Mouse (Mus musculus): ENCODE measurements at regions not wholly inside any gene's neighbourhood (a gene's known extent, or its start where the extent isn't known, plus 50 kb on each side); places are given as distances from the start of the nearest gene placed in this dataset.
A peak's percentile ranks its signal among the peaks of the same experiment; 100 is the strongest.

DNA sequence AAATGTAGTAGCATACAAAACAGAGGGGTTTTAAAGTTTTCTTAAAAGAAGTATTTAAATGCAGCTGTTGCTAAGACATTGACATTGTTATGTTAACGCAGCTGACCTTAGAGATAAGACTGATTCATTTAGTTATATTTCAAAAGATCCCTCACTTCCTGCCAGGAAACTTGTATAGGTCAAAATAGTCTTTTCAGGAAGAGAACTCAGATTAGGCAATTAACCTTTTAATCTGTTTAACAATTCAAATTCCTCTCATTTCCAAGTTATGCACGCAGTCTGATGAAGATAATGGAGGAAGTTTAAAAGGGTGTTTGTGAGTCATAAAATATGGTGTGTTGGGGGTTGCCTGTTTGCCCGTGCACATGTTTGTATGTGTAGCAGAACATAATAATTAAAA lies 448.5 kb downstream of the Tmtc2 start:
- Histone ChIP-seq H3K9me3 (ENCODE audit: low read length) (no peaks in the 10 kb centered on the region), H3K4me2 (replicated peaks; ENCODE audit: low read depth, low read length) (no peak overlapping the region), H3K4me1 (ENCODE audit: insufficient read depth, low read length) (peaks cover 5% of the 10 kb centered on the region; the same call in 1 of the 2 replicates), H3K36me3 (ENCODE audit: insufficient read depth, low read length) (no peaks in the 10 kb centered on the region), H3K27ac (ENCODE audit: low read length) (no peak overlapping the region), H3K9ac (replicated peaks; ENCODE audit: low read length) (no peak overlapping the region), H3K4me3 (ENCODE audit: low read length) (no peak overlapping the region), H3K27me3 (ENCODE audit: insufficient read depth, low read length) (no peaks in the 10 kb centered on the region)
- 41% methylated on average over 3 of the region's 3 CpGs for WGBS
- no peak for ATAC-seq (ENCODE audit: low FRiP score, low TSS enrichment)

DNA sequence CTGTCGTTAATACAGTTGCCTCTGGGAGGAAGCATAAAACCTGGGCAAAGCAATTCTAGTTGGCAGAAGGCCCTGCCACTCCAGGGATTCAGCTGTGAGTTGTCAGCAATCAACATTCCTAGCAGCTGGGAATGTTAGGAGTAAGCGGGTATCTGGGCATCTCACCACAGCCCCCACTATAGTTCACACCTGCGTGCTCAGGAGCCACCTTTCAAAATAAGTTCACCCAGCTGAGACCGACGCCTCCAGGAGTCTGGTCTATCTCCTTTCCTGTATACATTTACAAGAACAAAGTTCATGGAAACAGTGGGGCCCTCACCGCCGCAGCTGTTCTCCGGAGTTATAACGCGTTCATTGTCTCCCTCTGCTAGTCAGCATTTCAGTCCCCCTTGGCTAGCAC lies 454.0 kb downstream of the Tmtc2 start:
- Histone ChIP-seq H3K9ac (replicated peaks; ENCODE audit: low read length) (no peak overlapping the region), H3K4me1 (ENCODE audit: insufficient read depth, low read length) (peaks cover 13% of the 10 kb centered on the region), H3K9me3 (ENCODE audit: low read length) (no peaks in the 10 kb centered on the region), H3K4me2 (replicated peaks; ENCODE audit: low read depth, low read length) (0 out of 2 replicates have a peak overlapping the region, but pooled peaks have one; percentile 5), H3K4me3 (ENCODE audit: low read length) (no peak overlapping the region), H3K27ac (ENCODE audit: low read length) (no peak overlapping the region), H3K27me3 (ENCODE audit: insufficient read depth, low read length) (no peaks in the 10 kb centered on the region), H3K36me3 (ENCODE audit: insufficient read depth, low read length) (no peaks in the 10 kb centered on the region)
- WGBS: 44% methylated on average over 10 of the region's 10 CpGs
- peak; percentile 61; the same call in 1 of the 2 replicates for ATAC-seq (ENCODE audit: low FRiP score, low TSS enrichment)

DNA sequence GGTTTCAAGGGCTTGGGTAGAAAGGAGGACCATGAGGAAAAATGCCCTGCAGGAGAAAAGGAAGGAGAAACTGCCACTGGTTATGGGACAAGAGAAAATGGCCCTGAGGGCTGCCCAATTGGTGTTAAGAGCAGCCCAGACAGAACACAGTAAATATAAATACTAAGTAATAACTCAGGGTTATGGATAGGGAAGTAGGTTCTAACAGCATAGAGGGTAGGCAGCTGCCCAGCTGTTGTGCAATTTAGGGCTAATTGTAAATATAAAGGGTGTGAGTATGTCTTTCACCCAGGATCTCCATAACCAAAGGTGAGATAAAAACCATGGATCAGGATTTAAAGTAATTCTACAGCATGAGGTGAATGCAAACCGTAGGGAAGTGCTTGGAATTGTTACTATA lies 458.1 kb downstream of the Tmtc2 start:
- no peaks in the 10 kb centered on the region for H3K36me3 ChIP-seq (ENCODE audit: insufficient read depth, low read length)
- ATAC-seq (ENCODE audit: low FRiP score, low TSS enrichment): no peak
- no peak overlapping the region for H3K9ac ChIP-seq (replicated peaks; ENCODE audit: low read length)
- H3K4me2 ChIP-seq (replicated peaks; ENCODE audit: low read depth, low read length): no peak overlapping the region
- WGBS: 93% methylated on average over 1 of the region's 1 CpGs
- H3K4me1 ChIP-seq (ENCODE audit: insufficient read depth, low read length): peaks cover 8% of the 10 kb centered on the region; the same call in 1 of the 2 replicates
- H3K27me3 ChIP-seq (ENCODE audit: insufficient read depth, low read length): no peaks in the 10 kb centered on the region
- H3K9me3 ChIP-seq (ENCODE audit: low read length): no peaks in the 10 kb centered on the region
- H3K4me3 ChIP-seq (ENCODE audit: low read length): no peak overlapping the region
- H3K27ac ChIP-seq (ENCODE audit: low read length): no peak overlapping the region

DNA sequence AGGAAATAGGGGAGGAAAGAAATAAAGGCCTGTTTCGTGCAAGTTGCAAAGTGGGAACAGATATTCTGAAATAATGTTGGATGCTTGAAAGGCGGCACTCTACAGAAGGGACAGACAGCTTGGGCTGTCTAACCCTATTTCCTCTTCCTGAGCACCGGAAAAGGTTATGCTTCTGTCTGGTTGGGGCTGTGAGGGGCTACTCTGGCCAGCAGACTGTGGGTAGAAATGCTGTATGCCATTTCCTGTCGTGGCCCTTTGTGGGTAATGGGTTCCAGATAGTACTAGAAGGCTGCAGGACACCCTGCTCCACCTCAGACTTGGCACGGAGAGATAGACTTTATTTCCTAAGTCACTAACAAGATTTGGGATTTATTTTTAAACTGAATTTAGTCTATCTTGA lies 459.3 kb downstream of the Tmtc2 start:
- no peaks in the 10 kb centered on the region for H3K9me3 ChIP-seq (ENCODE audit: low read length)
- no peak overlapping the region for H3K27ac ChIP-seq (ENCODE audit: low read length)
- no peak overlapping the region for H3K4me2 ChIP-seq (replicated peaks; ENCODE audit: low read depth, low read length)
- no peak for ATAC-seq (ENCODE audit: low FRiP score, low TSS enrichment)
- no peaks in the 10 kb centered on the region for H3K36me3 ChIP-seq (ENCODE audit: insufficient read depth, low read length)
- H3K4me1 ChIP-seq (ENCODE audit: insufficient read depth, low read length): peaks cover under 1% of the 10 kb centered on the region; the same call in 1 of the 2 replicates
- no peak overlapping the region for H3K9ac ChIP-seq (replicated peaks; ENCODE audit: low read length)
- H3K4me3 ChIP-seq (ENCODE audit: low read length): no peak overlapping the region
- WGBS: 70% methylated on average over 5 of the region's 5 CpGs
- no peaks in the 10 kb centered on the region for H3K27me3 ChIP-seq (ENCODE audit: insufficient read depth, low read length)

DNA sequence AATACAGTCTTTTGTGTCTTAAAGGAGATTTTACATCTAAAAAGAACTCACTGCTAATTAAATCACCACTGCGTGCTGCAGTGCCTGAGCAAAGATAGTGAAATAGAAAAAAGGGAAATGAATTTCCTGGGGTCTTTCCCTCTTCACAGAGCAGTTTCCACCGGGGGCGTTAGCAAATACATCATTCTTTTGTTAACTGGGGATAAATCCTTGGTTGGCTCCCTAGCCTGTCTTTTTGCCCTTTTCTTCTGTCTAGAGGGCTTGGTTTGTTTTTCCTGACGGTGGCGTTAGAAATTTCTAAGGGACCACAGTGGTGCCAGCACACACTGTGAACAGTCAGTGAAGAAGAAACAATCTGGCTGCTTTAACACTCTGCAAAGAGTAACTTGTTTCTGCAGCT lies 464.0 kb downstream of the Tmtc2 start:
- no peak for ATAC-seq (ENCODE audit: low FRiP score, low TSS enrichment)
- Histone ChIP-seq H3K4me1 (ENCODE audit: insufficient read depth, low read length) (no peaks in the 10 kb centered on the region), H3K27me3 (ENCODE audit: insufficient read depth, low read length) (no peaks in the 10 kb centered on the region), H3K9ac (replicated peaks; ENCODE audit: low read length) (no peak overlapping the region), H3K27ac (ENCODE audit: low read length) (no peak overlapping the region), H3K9me3 (ENCODE audit: low read length) (no peaks in the 10 kb centered on the region), H3K4me3 (ENCODE audit: low read length) (no peak overlapping the region), H3K36me3 (ENCODE audit: insufficient read depth, low read length) (no peaks in the 10 kb centered on the region), H3K4me2 (replicated peaks; ENCODE audit: low read depth, low read length) (no peak overlapping the region)
- 35% methylated on average over 5 of the region's 5 CpGs for WGBS

DNA sequence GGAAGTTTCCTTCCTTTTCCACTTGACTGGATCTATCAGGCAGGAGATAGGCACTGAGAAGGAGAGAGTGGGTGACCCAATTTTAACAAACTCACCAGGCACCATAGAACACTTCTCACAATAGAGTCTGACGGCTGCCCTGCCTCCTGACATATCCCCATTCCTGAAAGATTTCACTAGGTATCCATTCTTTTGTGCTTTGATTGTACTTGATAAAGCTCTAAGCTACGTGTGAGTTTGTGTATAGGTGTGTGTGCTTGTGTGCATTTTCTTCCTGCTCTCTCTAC lies 477.3 kb downstream of the Tmtc2 start:
- H3K27me3 ChIP-seq (ENCODE audit: insufficient read depth, low read length): no peaks in the 10 kb centered on the region
- H3K9ac ChIP-seq (replicated peaks; ENCODE audit: low read length): no peak overlapping the region
- H3K36me3 ChIP-seq (ENCODE audit: insufficient read depth, low read length): no peaks in the 10 kb centered on the region
- H3K27ac ChIP-seq (ENCODE audit: low read length): no peak overlapping the region
- H3K4me1 ChIP-seq (ENCODE audit: insufficient read depth, low read length): no peaks in the 10 kb centered on the region
- H3K9me3 ChIP-seq (ENCODE audit: low read length): no peaks in the 10 kb centered on the region
- no peak overlapping the region for H3K4me2 ChIP-seq (replicated peaks; ENCODE audit: low read depth, low read length)
- WGBS: 88% methylated on average over 2 of the region's 2 CpGs
- ATAC-seq (ENCODE audit: low FRiP score, low TSS enrichment): no peak
- no peak overlapping the region for H3K4me3 ChIP-seq (ENCODE audit: low read length)

DNA sequence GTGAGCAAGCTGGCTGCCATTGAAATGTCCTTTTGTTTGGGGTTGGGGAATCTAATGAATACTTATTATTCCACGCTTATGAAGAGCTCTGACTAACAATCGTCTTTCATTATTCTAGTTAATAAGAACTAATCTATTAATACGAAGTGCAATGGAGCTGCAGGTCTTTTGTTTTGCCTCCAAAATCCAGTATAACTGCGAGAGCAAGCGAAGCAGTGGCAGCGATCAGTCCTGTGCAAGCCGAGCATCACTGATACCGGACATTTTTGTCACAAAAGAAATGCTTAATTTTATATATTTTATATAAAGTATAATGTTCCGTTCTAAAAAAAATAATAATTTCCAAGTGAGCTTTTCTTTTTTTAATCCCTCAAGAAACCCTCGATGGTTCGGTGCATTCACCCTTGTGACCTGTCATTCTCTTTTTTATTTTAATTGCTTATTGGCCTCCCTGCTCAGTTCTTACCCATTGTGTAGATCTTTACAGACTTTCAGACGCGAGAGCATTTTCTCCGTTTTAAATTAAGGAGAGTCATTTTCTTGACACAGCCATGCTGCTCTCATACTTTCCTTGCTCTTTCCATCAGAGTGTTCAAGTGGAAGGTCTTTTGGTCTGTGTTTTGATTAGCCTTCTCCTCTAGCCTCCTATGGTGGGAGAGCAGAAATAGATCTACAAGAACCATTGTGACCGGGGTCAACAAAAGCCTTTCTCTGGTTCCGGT lies 477.8 kb downstream of the Tmtc2 start:
- H3K4me2 ChIP-seq (replicated peaks; ENCODE audit: low read depth, low read length): no peak overlapping the region
- no peaks in the 10 kb centered on the region for H3K4me1 ChIP-seq (ENCODE audit: insufficient read depth, low read length)
- no peaks in the 10 kb centered on the region for H3K9me3 ChIP-seq (ENCODE audit: low read length)
- no peaks in the 10 kb centered on the region for H3K36me3 ChIP-seq (ENCODE audit: insufficient read depth, low read length)
- H3K27me3 ChIP-seq (ENCODE audit: insufficient read depth, low read length): no peaks in the 10 kb centered on the region
- H3K9ac ChIP-seq (replicated peaks; ENCODE audit: low read length): no peak overlapping the region
- no peak overlapping the region for H3K4me3 ChIP-seq (ENCODE audit: low read length)
- H3K27ac ChIP-seq (ENCODE audit: low read length): no peak overlapping the region
- WGBS: 87% methylated on average over 16 of the region's 16 CpGs
- ATAC-seq (ENCODE audit: low FRiP score, low TSS enrichment): no peak

DNA sequence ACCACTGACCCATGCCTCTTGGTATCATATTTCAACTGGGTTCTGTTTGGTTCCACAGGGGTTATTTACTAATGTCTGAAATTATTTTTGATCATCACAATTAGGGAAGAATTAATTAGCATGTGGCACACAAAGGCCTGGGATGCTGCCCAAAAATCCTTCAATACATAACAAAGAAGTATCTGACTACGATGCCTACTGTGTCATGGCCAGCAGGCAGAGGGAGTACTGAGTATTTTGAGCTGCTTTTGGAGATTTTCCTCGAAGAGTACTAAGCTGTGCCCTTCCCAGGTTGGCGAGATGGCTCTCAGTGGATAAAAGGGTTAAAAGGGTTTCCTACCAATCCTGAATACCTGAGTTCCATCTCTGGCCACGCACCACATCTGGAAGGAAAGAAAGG lies 478.5 kb downstream of the Tmtc2 start:
- Histone ChIP-seq H3K27ac (ENCODE audit: low read length) (no peak overlapping the region), H3K27me3 (ENCODE audit: insufficient read depth, low read length) (no peaks in the 10 kb centered on the region), H3K4me3 (ENCODE audit: low read length) (no peak overlapping the region), H3K9me3 (ENCODE audit: low read length) (no peaks in the 10 kb centered on the region), H3K36me3 (ENCODE audit: insufficient read depth, low read length) (no peaks in the 10 kb centered on the region), H3K9ac (replicated peaks; ENCODE audit: low read length) (no peak overlapping the region), H3K4me2 (replicated peaks; ENCODE audit: low read depth, low read length) (no peak overlapping the region), H3K4me1 (ENCODE audit: insufficient read depth, low read length) (no peaks in the 10 kb centered on the region)
- 80% methylated on average over 4 of the region's 4 CpGs for WGBS
- ATAC-seq (ENCODE audit: low FRiP score, low TSS enrichment): no peak

DNA sequence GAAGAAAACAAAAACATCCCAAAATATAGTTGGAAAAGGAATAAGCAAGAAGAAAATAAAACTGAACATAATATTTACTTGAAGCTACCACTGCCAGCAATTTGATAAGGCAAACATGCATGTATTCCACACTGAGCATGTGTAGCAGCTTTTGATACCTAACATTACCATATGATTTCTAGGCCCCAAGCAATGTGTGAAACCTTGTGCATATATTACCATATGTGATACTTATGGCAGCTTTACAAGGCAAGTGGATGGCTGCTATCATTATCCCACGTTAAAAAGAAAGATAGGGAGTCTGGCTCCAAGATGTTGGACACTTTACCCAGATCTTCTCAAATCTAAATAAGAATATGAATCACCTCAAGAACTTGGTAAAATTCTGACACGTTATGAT lies 497.4 kb downstream of the Tmtc2 start:
- no peak for ATAC-seq (ENCODE audit: low FRiP score, low TSS enrichment)
- Histone ChIP-seq H3K27me3 (ENCODE audit: insufficient read depth, low read length) (no peaks in the 10 kb centered on the region), H3K4me1 (ENCODE audit: insufficient read depth, low read length) (no peaks in the 10 kb centered on the region), H3K27ac (ENCODE audit: low read length) (no peak overlapping the region), H3K9me3 (ENCODE audit: low read length) (no peaks in the 10 kb centered on the region), H3K9ac (replicated peaks; ENCODE audit: low read length) (no peak overlapping the region), H3K36me3 (ENCODE audit: insufficient read depth, low read length) (no peaks in the 10 kb centered on the region), H3K4me2 (replicated peaks; ENCODE audit: low read depth, low read length) (no peak overlapping the region), H3K4me3 (ENCODE audit: low read length) (no peak overlapping the region)
- 79% methylated on average over 2 of the region's 2 CpGs for WGBS

DNA sequence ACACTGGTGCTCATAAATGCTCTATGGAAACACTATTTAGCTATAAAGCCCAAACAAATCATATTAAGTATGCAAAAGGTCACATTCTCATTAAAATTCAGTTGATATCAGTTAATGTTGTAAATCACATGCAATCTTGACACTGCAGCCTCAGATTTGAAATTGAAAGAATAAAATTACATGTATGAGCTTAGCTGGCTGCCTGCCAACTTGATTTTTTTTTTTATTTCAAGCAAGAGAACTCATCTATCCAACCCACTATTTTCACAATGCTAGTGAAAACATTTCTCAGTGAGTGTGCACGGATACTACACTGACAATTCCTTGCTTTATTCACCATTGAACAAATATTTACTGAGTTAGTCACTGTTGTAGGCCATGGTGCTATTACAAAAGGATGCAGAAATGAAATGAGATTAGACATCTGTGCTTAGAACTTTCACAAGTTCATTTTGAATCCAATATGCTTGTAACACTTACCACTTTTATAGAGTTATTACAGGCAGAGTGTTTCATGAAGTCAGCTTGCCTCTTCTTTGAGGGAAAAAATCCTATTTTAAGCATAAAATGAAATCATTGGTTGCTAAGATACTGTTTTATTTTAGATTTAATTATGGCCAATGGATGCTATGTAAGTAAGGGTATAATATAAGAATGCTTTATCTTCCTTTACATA lies 539.4 kb downstream of the Tmtc2 start:
- 79% methylated on average over 1 of the region's 1 CpGs for WGBS
- H3K4me3 ChIP-seq (ENCODE audit: low read length): no peak overlapping the region
- no peak for ATAC-seq (ENCODE audit: low FRiP score, low TSS enrichment)
- no peaks in the 10 kb centered on the region for H3K27me3 ChIP-seq (ENCODE audit: insufficient read depth, low read length)
- no peaks in the 10 kb centered on the region for H3K9me3 ChIP-seq (ENCODE audit: low read length)
- H3K36me3 ChIP-seq (ENCODE audit: insufficient read depth, low read length): no peaks in the 10 kb centered on the region
- no peaks in the 10 kb centered on the region for H3K4me1 ChIP-seq (ENCODE audit: insufficient read depth, low read length)
- H3K27ac ChIP-seq (ENCODE audit: low read length): no peak overlapping the region
- H3K9ac ChIP-seq (replicated peaks; ENCODE audit: low read length): no peak overlapping the region
- H3K4me2 ChIP-seq (replicated peaks; ENCODE audit: low read depth, low read length): no peak overlapping the region

All from kidney, embryonic 16.5 days (tissue).